Mouse (Mus musculus) embryonic fibroblast, embryonic 13.5 days (primary cell): ENCODE data around the gene Tnfsf13b.

Source experiments
- CTCF ChIP-seq: IDR thresholded peaks from 2 replicates; pipeline ENCODE4 v1.5.1; 2011; ENCODE audit warnings: mild to moderate bottlenecking, control low read depth, low read length, moderate library complexity, borderline replicate concordance; ENCODE audit not compliant: insufficient read depth
- POLR2A ChIP-seq: IDR thresholded peaks from 2 replicates; pipeline ENCODE4 v1.6.1; 2011; ENCODE audit warnings: low read depth, mild to moderate bottlenecking, control low read depth, low read length, moderate library complexity

DNA sequence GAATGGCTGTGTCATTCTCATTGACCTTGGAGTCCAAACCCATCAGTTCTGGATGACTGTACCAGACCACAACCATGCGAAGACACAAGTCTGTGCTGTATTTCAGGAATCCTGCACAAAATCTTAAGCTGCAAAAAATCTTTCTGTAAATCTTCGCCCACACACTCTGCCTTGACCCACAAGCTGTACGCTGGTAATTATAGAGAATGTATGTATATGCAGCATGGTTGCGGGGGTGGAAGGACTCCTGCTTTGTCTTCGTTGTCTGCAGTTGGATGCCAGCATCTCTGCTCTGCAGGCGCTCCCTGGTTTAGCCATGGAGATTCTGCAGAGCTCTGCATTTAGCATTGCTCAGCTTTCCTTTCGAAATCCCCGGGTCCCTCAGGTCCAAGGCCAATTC, 42.9 kb downstream of the Tnfsf13b start:
- no peak for TF ChIP-seq POLR2A
- TF ChIP-seq CTCF: no peak
